Mouse (Mus musculus) embryo, embryonic 9.5 days (tissue): Measurements from ENCODE around the gene Yes1.
"Not testable (repeated sequence)": the region's sequence is repeated elsewhere in the genome, so short reads cannot be mapped to it uniquely, and the experiment has no call there.

ENCODE experiments used
- DNase-seq: peaks from one replicate; pipeline ENCODE4 v3.0.0-alpha.2; 2017; ENCODE audit errors: extremely low spot score

Yes1 gene

DNA sequence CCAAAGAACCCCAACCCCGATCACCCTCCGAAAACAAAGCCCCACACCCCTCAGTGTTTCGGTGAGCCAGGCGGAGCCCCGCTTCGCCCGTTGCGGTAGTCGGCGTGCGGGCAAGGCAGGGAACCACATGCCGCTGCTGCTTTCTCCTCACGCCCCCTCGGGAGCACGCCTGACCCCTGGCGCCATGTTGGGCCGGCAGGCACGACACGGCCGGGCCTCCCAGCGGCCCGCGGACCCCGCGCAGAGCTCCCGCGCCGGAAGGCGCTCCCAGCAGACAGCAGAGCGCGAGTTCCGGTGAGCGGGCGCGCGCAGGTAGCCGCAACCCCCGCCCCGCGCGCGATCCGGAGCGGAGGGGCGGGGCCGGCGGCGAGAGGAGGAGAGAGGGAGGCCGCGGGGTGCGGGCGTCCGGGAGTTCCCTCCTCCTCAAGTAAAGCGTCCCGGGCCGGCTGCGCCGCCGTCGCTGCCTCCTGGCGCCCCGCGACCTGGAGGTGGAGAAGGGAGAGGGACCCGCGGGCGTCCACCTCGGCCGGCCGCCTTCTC lies at the start of gene Yes1:
Gene Yes1 (plus strand): TSS at position 371 of the 540 bp plus-strand sequence.
- peak; percentile 90 for DNase-seq

DNA sequence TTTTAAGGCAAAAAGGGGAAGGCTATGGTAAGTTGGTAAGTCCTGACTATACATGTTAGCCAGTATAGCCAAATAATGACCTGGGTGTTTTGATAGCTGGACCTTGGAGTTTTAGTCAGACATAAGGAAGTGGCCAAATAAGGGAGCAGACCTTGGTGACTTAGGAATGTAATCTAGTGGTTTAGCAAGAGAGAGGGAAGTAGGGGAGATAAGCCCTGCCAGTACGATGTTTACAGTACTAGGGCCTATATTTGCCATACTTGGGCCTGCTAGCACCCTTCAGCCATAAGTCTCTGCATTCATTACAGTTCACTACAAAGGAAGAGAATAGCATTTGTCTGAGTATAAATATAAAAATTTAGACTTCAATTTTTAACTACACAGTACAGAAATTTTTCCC lies 46.3 kb upstream of the Yes1 start:
- no peak for DNase-seq

DNA sequence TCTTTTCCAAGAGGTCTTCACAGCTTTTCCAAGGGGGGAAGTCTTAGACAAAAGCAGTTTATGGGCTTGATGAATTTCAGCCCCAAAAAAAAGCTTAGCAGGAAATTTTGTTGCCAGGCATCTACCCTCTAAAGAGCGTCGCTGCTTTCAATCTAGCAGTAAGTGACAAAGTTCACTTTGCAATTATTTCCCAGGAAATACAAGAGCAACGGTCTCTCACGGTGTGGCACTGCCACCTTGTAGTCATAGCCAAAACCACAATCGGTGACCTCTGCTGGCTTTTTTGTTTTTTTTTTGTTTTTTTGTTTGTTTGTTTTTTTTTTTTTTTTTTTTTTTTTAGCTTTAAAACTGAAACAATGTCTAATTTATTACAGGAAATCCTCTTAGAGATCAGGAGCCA lies 39.2 kb upstream of the Yes1 start:
- DNase-seq, result no peak

DNA sequence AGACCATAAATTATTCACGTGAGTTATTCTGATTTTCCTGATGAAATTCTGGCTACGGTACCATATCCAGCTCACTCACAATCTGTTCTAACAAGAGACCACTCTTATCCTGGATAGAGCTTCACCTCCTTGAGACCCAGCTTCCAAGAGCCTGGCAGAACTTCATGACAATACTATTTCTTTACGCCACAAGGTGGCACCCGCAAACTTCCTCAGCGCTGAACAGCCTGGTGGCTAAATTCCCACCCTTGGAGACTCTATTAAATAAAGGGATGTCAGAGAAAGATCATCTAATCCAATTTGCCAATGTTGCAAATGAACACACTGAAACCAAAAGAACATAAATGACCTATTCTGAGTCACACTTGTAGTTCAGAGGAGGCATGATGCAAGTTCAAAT lies 22.8 kb upstream of the Yes1 start:
- DNase-seq, result peak; percentile 53

DNA sequence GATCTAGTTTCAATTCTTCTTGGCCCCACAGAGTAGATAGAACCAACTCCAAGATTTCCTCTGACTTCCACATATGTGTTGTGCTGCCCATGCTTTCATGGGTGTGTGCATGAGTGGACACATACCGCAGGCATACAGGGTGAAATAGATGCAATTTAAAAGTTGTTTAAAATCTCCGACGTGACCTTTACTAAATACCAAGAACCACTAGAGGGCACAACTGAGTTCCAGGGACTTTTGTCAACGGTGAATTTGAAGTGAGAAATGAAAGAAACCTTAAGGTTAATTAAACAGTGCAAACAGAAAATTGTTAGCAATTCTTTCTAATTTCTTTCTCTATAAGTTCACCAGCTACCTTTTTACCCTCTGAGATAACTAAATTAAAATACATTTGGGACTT lies 17.2 kb upstream of the Yes1 start:
- peak; percentile 10 for DNase-seq

DNA sequence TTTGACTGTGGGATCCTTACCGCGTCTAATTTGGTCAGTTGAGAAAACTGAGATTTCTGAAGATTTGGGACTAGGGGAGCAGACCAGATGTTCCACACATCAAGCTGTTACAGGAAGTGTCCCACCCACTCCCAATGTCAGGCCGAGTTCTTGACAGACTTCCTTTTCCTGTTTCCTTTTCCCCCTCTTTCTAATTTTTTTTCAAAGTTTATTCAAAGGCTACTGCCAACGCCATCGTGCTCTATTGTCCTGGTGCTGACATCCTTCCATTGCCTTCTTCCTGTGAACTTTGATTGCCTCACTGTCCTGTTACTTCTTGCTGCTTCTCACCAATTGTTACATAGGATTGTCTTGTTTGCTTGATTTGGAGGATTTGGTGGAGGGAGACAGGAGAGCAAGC lies 16.6 kb upstream of the Yes1 start:
- no peak for DNase-seq

DNA sequence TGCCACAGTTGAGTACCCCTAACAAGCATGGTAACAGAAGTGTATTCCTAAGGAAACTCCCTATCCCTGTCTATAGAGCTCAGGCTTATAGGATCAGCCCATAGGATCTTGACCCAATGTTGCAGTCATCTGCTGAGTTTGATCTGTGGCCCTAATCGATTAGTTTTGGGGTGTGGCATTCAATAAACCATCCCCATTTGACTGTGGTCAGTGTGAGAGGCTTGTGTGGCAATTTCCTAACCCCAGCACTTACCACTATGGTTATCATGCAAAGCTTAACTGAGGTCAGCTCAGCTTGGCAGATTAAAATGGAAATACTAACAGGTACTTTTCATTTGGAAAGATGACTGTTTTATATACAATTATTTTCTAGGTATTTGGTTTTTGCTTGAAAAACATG lies 5.1 kb upstream of the Yes1 start:
- DNase-seq, result no peak

DNA sequence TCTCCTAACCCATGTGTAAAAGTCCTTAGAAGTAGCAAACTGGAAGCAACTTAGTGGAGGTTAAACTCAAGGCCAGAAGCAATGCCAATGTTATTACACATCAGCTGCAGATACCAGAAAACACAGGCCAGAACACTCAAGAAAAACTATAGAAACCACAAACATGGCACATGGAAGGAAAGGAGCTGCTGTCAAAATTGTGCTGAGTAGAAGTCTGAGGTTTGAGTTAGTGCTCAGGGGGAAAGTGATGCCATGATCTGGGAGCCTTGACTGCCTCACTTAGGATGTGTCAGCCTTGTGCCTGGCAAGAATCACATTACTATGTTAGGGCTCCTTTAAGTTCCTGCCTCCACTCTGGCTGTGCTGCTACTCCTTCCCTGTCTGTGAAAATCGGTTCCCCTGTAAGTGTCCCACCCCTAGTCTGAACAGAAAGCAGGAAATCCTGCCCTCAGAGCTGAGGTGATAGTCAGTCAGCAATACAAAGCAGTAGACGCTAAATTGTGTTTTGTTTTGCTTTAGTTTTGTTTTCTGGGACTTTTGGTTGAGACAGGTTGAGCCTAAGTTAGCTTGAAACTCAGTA lies 3.1 kb upstream of the Yes1 start:
- no peak for DNase-seq

DNA sequence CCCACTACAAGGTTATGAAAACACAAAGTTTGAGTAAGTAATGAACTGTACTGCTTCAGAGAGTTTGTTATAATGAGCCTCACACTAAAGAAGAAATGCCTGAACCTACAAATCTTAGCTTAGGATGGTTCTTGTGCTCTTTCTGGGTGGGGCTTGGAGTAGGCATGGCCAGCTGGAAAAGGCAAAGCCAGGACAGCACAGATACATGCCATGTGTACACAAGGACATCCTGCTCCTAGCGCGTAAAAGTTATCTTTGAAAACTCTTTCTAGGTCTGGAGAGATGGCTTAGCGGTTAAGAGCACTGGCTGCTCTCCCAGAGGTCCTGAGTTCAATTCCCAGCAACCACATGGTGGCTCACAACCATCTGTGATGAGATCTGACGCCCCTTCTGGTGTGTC lies 2.5 kb upstream of the Yes1 start:
- no peak for DNase-seq

DNA sequence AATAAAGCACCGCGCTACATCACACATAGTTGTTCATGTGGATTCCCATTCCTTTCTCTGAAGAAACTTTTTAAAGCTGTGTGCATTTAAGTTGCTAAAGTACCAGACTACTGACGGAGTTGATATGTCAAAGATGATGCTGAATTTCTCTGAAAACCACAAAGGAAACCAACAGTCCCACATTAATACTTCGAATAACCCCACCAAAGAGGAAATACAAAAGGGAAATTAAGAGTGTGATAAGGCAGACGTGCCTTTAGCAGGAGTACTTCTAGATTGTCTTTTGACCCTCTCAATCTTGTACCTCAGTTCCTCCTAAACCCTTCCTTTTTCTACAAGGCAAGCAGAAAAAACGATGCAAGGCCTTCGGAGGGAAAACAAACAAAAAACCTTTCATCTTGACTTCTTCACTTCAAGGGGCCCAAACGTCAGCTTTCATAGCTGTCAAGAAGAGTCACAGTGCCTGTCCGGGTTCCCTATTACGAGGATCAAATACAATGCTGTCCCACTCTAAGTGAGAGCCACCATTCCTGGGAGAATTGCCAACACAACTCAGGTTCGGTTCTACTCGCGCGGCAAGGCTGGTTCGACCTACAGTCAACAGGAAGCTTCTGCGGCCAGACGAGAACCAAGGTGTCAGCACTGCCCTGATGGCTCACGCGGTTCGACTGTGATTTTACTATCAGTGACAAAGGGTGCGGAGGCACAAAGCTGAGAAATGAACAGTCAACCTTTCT lies 739 bp upstream of the Yes1 start:
- DNase-seq, result no peak

DNA sequence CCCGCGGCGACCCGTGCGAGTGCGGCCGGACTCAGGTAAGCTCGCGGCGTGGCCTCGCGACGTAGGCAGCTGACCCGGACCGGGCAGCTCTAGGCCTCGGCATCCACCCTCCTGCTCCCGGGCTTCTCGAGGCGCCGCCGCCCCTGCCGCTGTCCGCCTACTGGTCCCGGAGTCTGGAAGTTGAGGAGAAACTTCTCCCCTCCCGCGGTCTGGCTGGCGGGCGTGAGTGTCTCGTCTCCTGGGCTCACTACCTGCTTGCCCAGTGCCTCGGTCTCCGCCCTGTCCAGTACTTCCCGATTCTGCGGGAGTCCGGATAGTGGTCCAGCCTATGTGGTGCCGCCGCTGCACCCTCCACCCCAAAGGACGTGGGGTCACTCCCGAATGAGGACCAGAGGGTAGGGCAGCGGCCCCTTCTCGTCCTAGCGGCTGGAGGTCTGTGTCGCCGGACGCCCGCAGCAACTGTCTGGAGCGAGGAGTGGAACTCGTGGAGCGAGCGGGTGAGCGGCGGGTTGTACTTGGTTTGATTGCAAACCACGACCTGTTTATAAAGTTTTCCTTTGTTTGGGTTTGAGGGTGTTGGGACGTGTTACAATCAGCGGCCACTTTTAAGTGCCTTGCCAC lies 480 bp downstream of the Yes1 start:
- no peak for DNase-seq

DNA sequence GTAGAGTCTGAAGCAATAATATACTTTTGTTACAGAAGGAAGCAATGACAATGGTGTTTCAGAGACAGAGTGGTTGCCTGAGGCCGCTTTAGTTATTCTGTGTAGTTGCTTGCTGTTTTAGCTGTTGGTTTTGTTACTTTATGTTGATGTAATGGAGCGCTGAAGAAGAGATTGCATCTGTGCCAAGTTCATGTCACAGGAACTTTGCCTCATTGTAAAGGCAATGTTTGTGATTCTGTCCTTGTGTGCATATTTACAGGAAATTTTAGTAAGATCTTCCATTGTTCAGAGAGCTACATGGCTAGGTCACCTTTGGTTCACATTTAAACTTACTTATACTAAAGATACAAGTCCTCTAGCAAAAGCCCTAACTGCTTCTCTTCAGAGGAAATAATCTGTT lies 3.3 kb downstream of the Yes1 start:
- no peak for DNase-seq

DNA sequence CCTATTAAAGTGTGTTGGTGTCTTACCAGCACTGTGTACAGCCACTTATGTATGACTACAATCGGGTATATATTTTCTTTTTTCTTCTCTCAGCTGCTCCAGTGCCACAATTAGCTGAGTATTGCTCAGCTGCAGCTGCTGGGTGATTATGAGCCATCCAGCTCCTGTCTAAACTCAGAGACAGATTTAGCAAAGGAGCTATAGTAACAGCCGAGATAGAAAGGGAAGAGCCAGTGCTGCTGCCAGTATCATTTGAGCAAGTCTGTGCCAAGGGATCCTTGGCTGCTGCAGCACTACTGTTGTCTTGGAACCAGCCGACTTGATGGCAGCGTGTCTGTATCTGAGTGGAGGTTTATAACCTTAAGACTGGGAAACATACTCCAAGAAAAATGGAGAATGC lies 3.7 kb downstream of the Yes1 start:
- DNase-seq, result no peak

DNA sequence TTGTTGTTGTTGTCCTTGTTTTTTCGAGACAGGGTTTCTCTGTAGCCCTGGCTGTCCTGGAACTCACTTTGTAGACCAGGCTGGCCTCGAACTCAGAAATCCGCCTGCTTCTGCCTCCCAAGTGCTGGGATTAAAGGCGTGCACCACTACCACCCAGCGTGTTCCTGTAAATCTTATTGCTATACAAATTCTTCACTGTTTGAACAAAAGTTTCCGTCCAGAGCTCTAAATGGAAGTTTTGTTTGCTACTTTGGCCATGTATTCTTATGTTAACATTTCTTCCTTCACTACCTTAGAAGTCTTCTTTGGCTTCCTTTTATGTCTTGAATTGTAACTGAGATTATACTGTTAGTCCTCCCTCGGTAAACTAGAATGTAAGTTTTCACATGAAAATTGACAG lies 5.5 kb downstream of the Yes1 start:
- not testable (repeated sequence) for DNase-seq

DNA sequence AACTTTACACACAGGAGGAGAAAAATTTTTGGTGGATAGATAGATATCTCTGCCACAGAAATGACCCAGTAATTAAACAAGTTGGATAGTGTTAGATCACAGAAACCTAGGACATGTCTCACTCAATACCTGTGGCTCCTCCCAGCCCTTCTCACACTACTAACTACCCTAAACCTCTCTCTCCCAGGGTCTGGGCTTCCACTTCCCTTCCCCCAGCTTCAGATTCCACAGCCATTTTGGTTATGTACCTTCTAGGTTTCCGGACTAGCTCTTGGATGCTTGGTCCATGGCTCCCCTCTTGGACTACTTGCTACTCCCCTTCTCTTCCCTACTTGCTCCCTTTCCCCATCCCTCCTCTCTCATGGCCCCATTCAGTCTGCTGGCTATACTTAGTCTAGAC lies 6.9 kb downstream of the Yes1 start:
- no peak for DNase-seq

DNA sequence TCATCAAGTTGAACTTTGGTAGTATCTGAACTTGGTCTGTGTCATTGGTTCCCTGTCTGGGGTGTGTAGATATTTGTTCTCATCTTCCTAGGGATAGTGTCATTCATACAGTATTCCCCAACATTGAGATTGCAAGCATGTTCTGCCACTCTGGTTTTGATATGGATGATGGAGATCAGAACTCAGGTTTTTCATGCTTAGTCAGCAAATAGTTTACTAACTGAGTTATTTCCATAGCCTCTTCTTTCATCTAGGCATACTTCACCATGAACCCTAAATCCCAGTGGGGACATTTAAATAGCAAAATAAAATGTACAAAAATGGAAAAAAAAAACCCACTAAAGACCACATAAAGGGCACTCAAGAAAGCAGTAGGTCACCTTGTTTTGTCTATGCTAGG lies 12.7 kb downstream of the Yes1 start:
- DNase-seq, result no peak

DNA sequence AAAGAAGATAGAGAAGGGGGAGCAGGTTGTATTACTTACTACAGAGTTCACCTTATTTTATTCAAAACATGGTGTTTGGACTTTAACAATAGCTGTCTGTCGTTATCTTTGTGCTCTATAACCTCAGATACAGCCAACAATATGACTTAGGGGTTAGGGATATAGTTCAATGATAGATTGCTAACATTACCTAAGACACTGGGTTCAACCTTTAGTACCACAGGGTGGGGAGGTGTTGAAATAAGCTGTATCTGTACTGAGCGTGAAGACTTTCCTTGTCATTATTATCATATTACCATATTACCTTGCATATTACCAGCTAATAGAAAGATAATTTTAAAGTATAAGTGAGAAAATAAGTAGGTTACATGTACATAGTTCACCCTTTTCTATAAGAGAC lies 13.8 kb downstream of the Yes1 start:
- DNase-seq, result no peak

DNA sequence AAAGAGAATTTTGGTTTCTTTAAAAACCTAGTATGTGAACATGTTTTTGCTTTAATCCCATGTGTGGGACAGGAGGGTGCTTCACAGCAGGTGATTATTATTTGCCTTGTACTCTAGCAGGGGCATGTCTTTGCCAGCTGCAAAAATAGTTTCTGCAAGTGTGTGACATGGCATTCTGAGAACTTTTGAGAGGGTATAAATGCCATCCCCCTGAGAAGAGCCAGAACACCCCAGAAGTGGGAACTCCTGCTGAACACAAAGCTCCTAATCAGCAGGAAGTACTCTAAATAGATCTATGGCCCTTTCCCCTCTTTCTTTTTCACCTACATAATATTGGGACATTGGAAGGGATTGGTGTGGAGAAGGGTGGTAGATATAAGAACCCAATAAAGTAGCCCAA lies 22.2 kb downstream of the Yes1 start:
- no peak for DNase-seq

DNA sequence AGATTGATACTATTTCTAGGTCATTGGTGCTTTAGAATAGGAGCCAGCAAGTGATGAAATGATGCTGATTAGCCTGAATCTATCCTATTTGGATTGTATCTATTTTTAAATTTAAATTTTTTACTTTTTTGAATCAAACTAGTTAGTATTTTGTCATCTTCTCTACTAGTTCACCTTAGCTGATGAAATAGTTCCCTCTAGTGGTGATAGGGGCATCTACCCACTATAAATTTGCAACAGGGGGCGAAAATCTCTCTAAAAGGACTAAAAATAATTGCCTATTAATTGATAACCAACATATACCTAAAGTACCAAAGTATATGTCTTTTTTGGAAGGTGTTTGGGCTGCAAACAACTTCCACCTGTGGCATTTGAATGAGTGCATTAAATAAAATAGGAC lies 46.4 kb downstream of the Yes1 start:
- peak; percentile 4 for DNase-seq

DNA sequence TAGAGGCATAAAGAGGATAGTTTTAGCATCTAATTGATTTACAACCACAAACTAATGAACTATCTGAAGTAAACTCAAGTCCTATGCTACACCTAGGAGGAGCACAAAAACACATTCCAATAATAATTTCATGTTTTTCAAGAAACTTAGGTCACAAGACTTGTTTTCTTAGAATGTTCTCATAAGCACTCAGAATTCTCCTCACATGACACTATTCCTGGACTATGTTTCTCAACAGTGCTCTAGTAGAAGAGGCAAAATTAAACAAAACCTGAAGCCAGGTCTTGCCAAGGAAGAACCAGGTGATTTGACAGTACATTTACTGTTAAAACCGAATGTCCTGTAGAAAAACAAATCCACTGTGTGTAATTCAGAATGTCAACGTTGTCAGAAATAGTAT lies 71.5 kb downstream of the Yes1 start:
- DNase-seq, result no peak

DNA sequence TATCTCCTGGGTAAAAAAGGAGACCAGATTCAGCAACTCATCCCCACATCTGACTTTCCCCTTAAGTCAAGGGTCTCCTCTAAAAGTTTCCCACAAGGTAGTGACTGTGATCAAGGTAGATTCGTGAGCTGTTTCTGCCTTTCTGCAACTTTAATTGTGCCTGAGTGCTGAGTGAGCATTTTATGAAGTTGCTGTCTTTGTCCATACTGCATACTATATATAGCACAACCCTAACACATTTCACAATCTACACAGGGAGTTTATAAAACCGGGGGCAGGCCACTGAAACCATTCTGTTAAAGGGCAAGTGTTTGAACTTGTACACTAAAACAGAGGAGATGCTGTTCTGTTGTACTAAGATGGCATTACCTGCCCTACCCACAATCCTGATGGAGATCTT lies 82.4 kb downstream of the Yes1 start:
- DNase-seq, result no peak

DNA sequence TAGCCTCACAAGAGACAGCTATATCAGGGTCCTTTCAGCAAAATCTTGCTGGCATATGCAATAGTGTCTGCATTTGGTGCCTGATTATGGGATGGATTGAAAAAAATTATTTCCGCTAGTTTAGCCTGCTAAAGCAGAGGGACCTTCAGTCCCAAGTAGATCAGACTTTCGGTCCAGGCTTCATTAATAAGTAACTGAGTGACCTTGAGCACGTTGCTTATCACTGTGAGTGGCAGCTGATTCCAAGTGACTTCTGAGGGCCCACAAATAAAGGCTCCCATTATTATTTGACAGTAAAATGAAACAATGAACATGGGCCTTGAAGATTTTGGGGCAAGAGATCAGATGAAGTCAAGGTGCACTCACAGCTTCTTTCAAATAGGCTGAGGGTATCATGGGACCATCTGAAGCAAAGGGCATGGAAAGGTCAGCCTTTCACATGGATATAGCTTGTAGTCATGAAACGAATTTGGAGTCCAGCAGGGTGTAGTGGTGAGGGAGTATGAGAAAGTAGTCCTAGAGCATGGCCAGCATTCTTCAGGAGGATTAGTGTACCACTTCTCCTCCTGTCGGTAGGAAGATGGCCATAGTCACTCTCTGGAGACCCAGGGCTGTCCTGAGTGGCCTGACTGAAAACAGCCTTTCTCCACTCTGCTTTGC lies 86.4 kb downstream of the Yes1 start:
- no peak for DNase-seq
